In the genomic region with DNA sequence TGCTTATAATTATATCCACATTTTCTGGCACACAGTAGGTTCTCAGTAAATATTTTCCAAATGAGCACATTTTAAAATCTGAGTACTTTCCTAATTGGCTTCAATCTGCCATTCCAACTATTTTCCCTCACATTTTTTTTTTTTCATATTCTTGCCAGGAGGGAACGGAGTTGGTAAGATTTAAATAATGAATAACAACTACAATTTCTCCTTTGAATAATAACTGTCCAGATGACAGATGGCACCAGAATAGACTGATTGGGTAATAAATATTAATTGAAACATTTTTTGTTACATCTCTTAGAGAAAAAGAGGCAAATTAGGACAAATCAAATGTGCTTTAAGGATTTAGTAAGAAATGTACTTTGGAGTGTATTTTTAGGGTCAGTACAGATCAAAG, we compare ENCODE assay signal across 18 mouse cellular contexts.
"Had no signal": no experiment of that assay in that cellular context is flagged by ENCODE, and none has a peak within 500 bp of the region (broad histone marks: within the 10 kb centered on the region; RNA-seq: fewer than 3 reads in every experiment).

No protein-coding gene starts in this region.

- H3K9ac ChIP-seq: limb, embryonic 12.5 days; limb, embryonic 15.5 days; liver, embryonic 14.5 days; liver, postnatal 0 days; lung, embryonic 14.5 days; midbrain, embryonic 13.5 days; neural tube, embryonic 13.5 days had no signal

- H3K4me2 ChIP-seq: limb, embryonic 12.5 days; limb, embryonic 15.5 days; liver, embryonic 11.5 days; lung, embryonic 14.5 days; midbrain, embryonic 13.5 days; neural tube, embryonic 13.5 days had no signal

- H3K36me3 ChIP-seq: limb, embryonic 12.5 days; limb, embryonic 15.5 days; midbrain, embryonic 13.5 days; neural tube, embryonic 13.5 days had no signal

- H3K27me3 ChIP-seq: limb, embryonic 12.5 days; limb, embryonic 15.5 days; midbrain, embryonic 13.5 days; neural tube, embryonic 13.5 days had no signal

- H3K4me3 ChIP-seq: limb, embryonic 12.5 days; limb, embryonic 15.5 days; midbrain, embryonic 13.5 days; myocyte; neural tube, embryonic 13.5 days had no signal

- H3K9me3 ChIP-seq: limb, embryonic 12.5 days; limb, embryonic 15.5 days; midbrain, embryonic 13.5 days; neural tube, embryonic 13.5 days had no signal

- H3K4me1 ChIP-seq: limb, embryonic 15.5 days; midbrain, embryonic 13.5 days; neural tube, embryonic 13.5 days had no signal

- DNase-seq: kidney, postnatal 25 days; left cerebral cortex, postnatal 4 days; liver, postnatal 0 days; lung, embryonic 14.5 days; retina, postnatal 1 day; right cerebral cortex, postnatal 25 days; thymus, adult 18-20 months; thymus, postnatal 36 days had no signal

- ATAC-seq: liver, postnatal 0 days; lung, postnatal 0 days had no signal

- H3K27ac ChIP-seq: kidney, postnatal 0 days; limb, embryonic 12.5 days; limb, embryonic 15.5 days; liver, embryonic 14.5 days; macrophage; midbrain, embryonic 13.5 days; neural tube, embryonic 13.5 days had no signal
